Mouse (Mus musculus) E14TG2a.4 (cell line): Measurements from ENCODE around the gene Rab31.

Source experiments
- CTCF ChIP-seq: conservative IDR thresholded peaks from 2 replicates; pipeline ENCODE4 v1.5.1; 2014; ENCODE audit warnings: low read length
- NANOG ChIP-seq: IDR thresholded peaks from 2 replicates; pipeline ENCODE4 v1.6.1; 2014; ENCODE audit warnings: borderline replicate concordance, low read length, mixed read lengths
- POU5F1 ChIP-seq: IDR thresholded peaks from 2 replicates; pipeline ENCODE4 v1.6.1; 2014; ENCODE audit warnings: low read length, borderline replicate concordance

GRCm38 (mm10) chr17:65613463-65614412 is 158.8 kb downstream of the Rab31 start, which contains the start of gene Vapa:
- no peak for TF ChIP-seq CTCF
- TF ChIP-seq NANOG = no peak
- TF ChIP-seq POU5F1 = no peak
